Mouse (Mus musculus): Measurements from ENCODE around the gene Gpr176.

GRCm38 (mm10) chr2:118288326-118289065 is 84.7 kb downstream of the Gpr176 start:
- no peak for TF ChIP-seq CTCF (IDR thresholded peaks at IDR 0.05 in 2 of 3, conservative IDR thresholded peaks at IDR 0.05 in 1 of 3; ENCODE audit: control insufficient read depth in 1 of 3, insufficient read depth in 1 of 3, low read depth in 2 of 3, low read length in 3 of 3, poor library complexity in 1 of 3, severe bottlenecking in 1 of 3)
- no peak for TF ChIP-seq EP300 (IDR thresholded peaks at IDR 0.05; ENCODE audit: low read depth in 1 of 2, low read length in 2 of 2)
- TF ChIP-seq MAZ (IDR thresholded peaks at IDR 0.05; ENCODE audit: low read depth, low read length), result no peak
- TF ChIP-seq MEF2A (IDR thresholded peaks at IDR 0.05; ENCODE audit: extremely low read depth, insufficient replicate concordance, low read depth, low read length, poor library complexity, severe bottlenecking), result no peak
- no peak for TF ChIP-seq KAT2A (conservative IDR thresholded peaks at IDR 0.05; ENCODE audit: low read depth, low read length)
- no peak for TF ChIP-seq UBTF (IDR thresholded peaks at IDR 0.05; ENCODE audit: borderline replicate concordance, insufficient read depth, low read depth, low read length)
- TF ChIP-seq NELFE (IDR thresholded peaks at IDR 0.05; ENCODE audit: low read depth, low read length), result no peak
